Mouse (Mus musculus) stomach, embryonic 14.5 days (tissue): ENCODE results near the gene Lrch3. TPM values are rescaled to one million over a fixed set of nuclear protein-coding genes. Genes with fewer than 3 reads are reported as not detected.
A peak's percentile ranks its signal among the peaks of the same experiment; 100 is the strongest.
"Not testable (repeated sequence)": the region's sequence is repeated elsewhere in the genome, so short reads cannot be mapped to it uniquely, and the experiment has no call there.

Experiments used
- ATAC-seq: fragments of 200-750 bp; cut with Nextera tagmentation; 2 replicates; pipeline ENCODE4 v1.8.0; 2017; ENCODE audit warnings: low read depth, moderate TSS enrichment; ENCODE audit not compliant: insufficient number of reproducible peaks, insufficient read depth, low FRiP score
- H3K27ac ChIP-seq: fragments of 300-500 bp; sonication (generic); 2 replicates; pipeline ENCODE4 v1.5.1; 2014; ENCODE audit warnings: mild to moderate bottlenecking, low read length, moderate library complexity, mixed read lengths
- H3K27me3 ChIP-seq: fragments of 300-500 bp; sonication (generic); 2 replicates; pipeline ENCODE4 v1.6.1; 2014; ENCODE audit warnings: low read length, control low read depth, mixed read lengths; ENCODE audit not compliant: control insufficient read depth, insufficient read depth
- H3K36me3 ChIP-seq: fragments of 300-500 bp; sonication (generic); 2 replicates; pipeline ENCODE4 v1.6.1; 2014; ENCODE audit warnings: mild to moderate bottlenecking, control low read depth, low read length, moderate library complexity, mixed read lengths; ENCODE audit not compliant: control insufficient read depth, insufficient read depth
- H3K4me1 ChIP-seq: fragments of 300-500 bp; sonication (generic); 2 replicates; pipeline ENCODE4 v1.6.1; 2014; ENCODE audit warnings: low read length, control low read depth, mixed read lengths; ENCODE audit not compliant: control insufficient read depth, insufficient read depth
- H3K4me2 ChIP-seq: fragments of 300-500 bp; sonication (generic); replicated peaks from 2 replicates; pipeline ENCODE4 v1.6.1; 2014; ENCODE audit warnings: low read depth, low read length, control low read depth
- H3K4me3 ChIP-seq: fragments of 300-500 bp; sonication (generic); 2 replicates; pipeline ENCODE4 v1.5.1; 2014; ENCODE audit warnings: low read depth, low read length, control low read depth
- H3K9ac ChIP-seq: fragments of 300-500 bp; sonication (generic); replicated peaks from 2 replicates; pipeline ENCODE4 v1.6.1; 2014; ENCODE audit warnings: low read depth, mild to moderate bottlenecking, control low read depth, low read length, moderate library complexity, mixed read lengths
- H3K9me3 ChIP-seq: fragments of 300-500 bp; sonication (generic); 2 replicates; pipeline ENCODE4 v1.6.1; 2016; ENCODE audit warnings: low read depth, low read length, control low read depth; ENCODE audit not compliant: control insufficient read depth
- WGBS: fragments of 180-500 bp; shearing (Covaris S2); extraction: QIAGEN DNeasy Blood & Tissue Kit; methylation state at CpG from one replicate; pipeline ENCODE4 v1.1.7; 2014; 5-methylcytosine and 5-hydroxymethylcytosine counted together
- polyA plus RNA-seq: library from polyadenylated mRNA; unstranded; fragments of >200 nt; fragmentation: Nextera tagmentation; extraction: Ambion mirVana; gene quantifications from 2 replicates; pipeline ENCODE4 v1.2.1, GENCODE M21; 2014

Lrch3 gene
- polyA plus RNA-seq, result 31.1 and 34.1 TPM in 2 replicates

DNA sequence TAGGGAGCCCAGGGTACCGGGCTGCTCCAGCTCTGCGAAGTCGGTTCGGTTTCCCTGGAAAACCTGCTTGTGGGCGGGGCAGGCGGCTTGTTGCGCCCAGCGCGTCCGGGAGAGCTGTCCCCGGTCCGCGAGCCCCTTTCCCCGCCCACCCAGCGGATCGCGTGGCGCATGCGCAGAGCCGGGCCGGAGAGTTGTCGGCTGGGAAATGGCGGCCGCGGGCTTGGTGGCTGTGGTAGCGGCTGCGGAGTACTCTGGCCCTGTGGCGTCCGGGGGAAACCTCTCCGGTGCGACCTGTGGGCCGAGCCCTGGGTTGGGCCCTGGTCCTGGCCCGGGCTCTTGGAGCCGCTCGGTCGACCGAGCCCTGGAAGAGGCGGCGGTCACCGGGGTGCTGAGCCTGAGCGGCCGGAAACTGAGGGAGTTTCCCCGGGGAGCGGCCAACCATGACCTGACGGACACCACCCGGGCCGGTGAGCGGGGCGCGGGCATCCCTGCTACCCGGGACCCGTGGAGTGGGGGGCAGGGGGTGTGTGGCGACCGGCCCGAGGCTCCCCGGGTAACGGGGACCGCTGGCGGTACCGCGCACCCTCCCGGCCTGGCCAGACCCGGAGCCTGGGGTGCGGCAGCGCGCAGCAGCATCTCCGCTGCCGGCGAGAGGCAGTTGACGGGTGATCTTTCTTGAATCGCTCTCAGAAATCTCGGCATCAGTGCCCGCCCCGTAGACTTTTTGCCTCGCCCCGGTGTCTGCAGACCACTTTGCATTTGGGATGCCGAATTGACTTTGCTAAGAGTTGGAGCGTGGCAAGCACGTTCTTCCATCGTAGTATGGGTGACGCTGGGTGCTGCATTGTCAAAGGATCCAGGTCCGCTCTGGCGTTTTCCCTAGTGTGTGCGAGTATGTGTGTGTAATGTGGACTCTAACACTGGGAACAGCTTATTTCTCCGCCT is at the start of gene Lrch3:
Lrch3 (plus strand) TSS at position 164 of the 945 bp plus-strand sequence.
- Histone ChIP-seq H3K4me2 (peak within 1 kb of the TSS; percentile 69), H3K27me3 (no peaks in the 10 kb centered on the region), H3K4me3 (peak within 1 kb of the TSS; percentile 97), H3K36me3 (no peaks in the 10 kb centered on the region), H3K4me1 (0 out of 2 replicates have a peak, but pooled peaks cover 2% of the 10 kb centered on the region), H3K9me3 (no peaks in the 10 kb centered on the region), H3K9ac (peak within 1 kb of the TSS; percentile 87), H3K27ac (peak within 1 kb of the TSS; percentile 82)
- under 1% methylated on average over 85 of the region's 85 CpGs for WGBS
- ATAC-seq, result peak; percentile 92

DNA sequence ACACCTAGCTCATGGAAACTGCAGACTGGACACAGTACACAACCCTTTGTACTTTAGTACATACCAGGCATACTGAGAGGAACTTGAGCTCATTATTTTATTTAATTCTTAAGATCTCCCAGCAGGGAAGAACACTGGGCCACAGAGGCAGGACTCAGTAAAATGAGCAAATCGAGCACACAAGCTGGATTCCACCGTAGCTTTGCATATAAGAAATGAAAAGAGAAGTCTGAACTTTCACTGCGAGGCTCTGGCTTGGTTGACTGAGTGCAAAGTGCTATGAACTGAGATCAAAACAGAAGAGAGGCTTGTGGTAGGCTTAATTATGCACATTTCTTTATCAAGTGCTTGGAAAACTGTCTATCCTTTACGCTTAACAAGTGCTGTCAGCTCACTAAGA is 48.5 kb upstream of the Lrch3 start:
- ATAC-seq, result no peak
- Histone ChIP-seq H3K9ac (no peak overlapping the region), H3K36me3 (no peaks in the 10 kb centered on the region; the same call in 1 of the 2 replicates), H3K9me3 (no peaks in the 10 kb centered on the region), H3K27ac (no peak overlapping the region), H3K27me3 (no peaks in the 10 kb centered on the region), H3K4me2 (no peak overlapping the region), H3K4me3 (no peak overlapping the region), H3K4me1 (peaks cover 8% of the 10 kb centered on the region; the same call in 1 of the 2 replicates)
- WGBS, result 81% methylated on average over 4 of the region's 4 CpGs

DNA sequence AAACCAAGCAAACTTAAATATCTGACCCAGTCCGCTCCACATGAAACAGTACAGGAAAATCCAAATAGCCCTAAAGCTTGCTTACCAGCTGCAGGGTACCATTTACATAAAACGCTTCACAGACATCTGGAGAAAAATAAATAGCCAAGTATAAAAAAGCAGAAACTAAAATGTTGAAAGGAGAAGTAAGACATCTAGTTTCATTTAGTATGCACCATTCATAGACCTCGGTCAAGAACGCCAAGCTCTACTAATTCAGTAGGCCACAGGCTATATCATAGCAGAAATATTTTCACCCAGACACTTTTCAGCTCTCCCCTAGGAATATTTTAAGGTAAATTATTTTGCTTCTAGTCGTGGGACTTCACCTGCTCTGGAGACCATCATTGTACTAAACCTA is 47.2 kb upstream of the Lrch3 start:
- H3K4me3 ChIP-seq, result no peak overlapping the region
- peak overlapping the region; percentile 74 for H3K4me2 ChIP-seq

DNA sequence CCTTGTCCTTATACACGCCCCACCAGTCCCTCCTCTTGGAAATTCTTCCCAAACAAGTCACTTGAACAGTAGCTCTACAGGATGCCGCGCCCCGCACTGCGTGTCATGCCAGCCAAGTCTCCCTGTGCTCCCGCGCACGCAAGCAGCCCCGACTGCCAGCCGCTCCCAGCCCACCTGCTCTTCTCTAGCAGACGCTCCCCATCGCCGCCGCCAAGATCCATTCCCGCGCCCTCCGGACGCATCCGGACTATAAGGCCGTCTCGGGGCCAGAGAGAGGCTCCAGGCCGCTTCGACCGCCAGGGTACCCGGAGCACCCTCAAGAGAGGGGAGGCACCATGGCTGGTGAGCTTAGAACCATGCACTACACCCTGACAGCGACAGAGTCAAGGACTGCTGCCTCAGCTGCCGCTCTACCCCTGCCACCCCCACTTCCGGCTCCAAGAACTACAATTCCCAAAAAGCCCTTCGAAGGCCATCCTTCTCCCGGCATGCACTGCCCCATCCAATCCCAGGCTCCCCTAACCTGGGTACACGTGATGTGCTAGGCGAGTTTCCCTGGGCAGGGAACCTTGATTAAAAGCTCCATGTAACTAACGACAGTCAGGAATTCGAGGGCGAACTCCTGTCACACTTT is 45.9 kb upstream of the Lrch3 start:
- Histone ChIP-seq H3K4me1 (peaks cover 8% of the 10 kb centered on the region; the same call in 1 of the 2 replicates), H3K4me2 (peak overlapping the region; percentile 74), H3K4me3 (peak overlapping the region; percentile 58), H3K36me3 (no peaks in the 10 kb centered on the region; the same call in 1 of the 2 replicates), H3K9ac (peak overlapping the region; percentile 37), H3K27ac (no peak overlapping the region; the same call in 1 of the 2 replicates), H3K27me3 (no peaks in the 10 kb centered on the region), H3K9me3 (no peaks in the 10 kb centered on the region)
- peak; percentile 99 for ATAC-seq
- WGBS, result under 1% methylated on average over 35 of the region's 35 CpGs

More for the DNA sequence above, 47.2 kb upstream of the Lrch3 start:
- Histone ChIP-seq H3K27me3 (no peaks in the 10 kb centered on the region), H3K9ac (no peak overlapping the region), H3K36me3 (no peaks in the 10 kb centered on the region; the same call in 1 of the 2 replicates), H3K9me3 (no peaks in the 10 kb centered on the region), H3K27ac (no peak overlapping the region), H3K4me1 (peaks cover 8% of the 10 kb centered on the region; the same call in 1 of the 2 replicates)
- ATAC-seq, result no peak
- WGBS, result 84% methylated on average over 5 of the region's 5 CpGs

DNA sequence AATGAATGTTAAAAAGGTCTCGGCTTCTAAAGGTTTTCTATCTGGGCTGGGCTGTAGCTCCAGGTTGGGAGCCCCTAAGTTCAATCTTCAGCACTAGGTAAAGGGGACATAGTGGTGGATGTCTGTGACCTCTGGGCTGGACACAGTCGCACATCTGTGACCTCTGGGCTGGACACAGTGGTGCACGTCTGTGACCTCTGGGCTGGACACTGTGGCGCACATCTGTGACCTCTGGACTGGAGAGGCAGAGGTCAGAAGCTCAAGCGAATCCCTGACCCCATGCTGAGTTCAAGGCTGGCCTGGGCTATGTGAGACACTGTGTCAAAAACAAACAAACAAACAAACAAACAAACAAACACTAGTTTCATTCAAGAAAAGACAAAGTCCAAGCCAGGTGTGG is 43.7 kb upstream of the Lrch3 start:
- no peak for ATAC-seq
- no peak overlapping the region for H3K4me3 ChIP-seq
- H3K27me3 ChIP-seq, result no peaks in the 10 kb centered on the region
- no peaks in the 10 kb centered on the region for H3K9me3 ChIP-seq
- H3K27ac ChIP-seq, result no peak overlapping the region
- no peaks in the 10 kb centered on the region for H3K36me3 ChIP-seq
- H3K9ac ChIP-seq, result no peak overlapping the region
- peaks cover 8% of the 10 kb centered on the region; the same call in 1 of the 2 replicates for H3K4me1 ChIP-seq
- H3K4me2 ChIP-seq, result no peak overlapping the region
- 61% methylated on average over 5 of the region's 5 CpGs for WGBS

DNA sequence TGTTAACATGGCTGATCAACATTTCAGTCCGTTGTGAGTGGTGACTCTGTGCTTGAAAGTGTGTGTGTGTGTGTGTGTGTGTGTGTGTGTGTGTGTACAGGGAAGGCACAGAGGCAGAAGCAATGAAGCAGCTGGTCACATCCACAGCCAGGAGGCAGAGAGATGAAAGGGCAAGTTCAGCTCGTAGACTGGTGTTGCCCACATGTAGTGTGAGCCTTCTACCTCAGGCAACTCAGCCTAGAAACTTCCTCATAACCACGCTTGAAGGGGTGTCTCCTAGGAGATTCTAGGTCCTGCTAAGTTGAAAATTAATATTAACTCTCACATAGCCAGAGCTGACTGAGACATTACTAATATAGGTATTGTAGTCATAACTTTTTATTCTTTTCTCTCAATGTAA is 40.5 kb upstream of the Lrch3 start:
- no peak overlapping the region for H3K27ac ChIP-seq
- no peaks in the 10 kb centered on the region for H3K36me3 ChIP-seq
- ATAC-seq, result no peak
- H3K9ac ChIP-seq, result no peak overlapping the region
- WGBS, result 64% methylated on average over 3 of the region's 3 CpGs
- H3K9me3 ChIP-seq, result no peaks in the 10 kb centered on the region
- H3K4me3 ChIP-seq, result no peak overlapping the region
- H3K27me3 ChIP-seq, result no peaks in the 10 kb centered on the region
- H3K4me2 ChIP-seq, result no peak overlapping the region
- H3K4me1 ChIP-seq, result no peaks in the 10 kb centered on the region

DNA sequence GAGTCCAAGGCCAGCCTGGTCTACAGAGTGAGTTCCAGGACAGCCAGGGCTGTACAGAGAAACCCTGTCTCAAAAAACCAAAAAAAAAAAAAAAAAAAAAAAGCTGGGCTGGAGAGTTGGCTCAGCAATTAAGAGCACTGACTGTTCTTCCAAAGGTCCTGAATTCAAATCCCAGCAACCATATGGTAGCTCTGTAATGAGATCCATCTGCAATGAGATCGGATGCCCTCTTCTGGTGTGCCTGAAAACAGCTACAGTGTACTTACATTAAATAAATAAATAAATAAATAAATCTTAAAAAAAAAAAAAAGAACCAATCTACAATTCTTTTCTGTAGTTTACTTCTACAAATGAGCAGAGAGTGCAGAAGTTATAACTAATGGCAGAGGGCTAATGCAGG is 38.6 kb upstream of the Lrch3 start:
- H3K9me3 ChIP-seq, H3K4me3 ChIP-seq, H3K4me2 ChIP-seq, H3K27me3 ChIP-seq, H3K36me3 ChIP-seq, H3K27ac ChIP-seq, H3K9ac ChIP-seq, ATAC-seq: not testable (repeated sequence)
- H3K4me1 ChIP-seq, result peaks cover 11% of the 10 kb centered on the region
- 48% methylated on average over 1 of the region's 1 CpGs for WGBS

DNA sequence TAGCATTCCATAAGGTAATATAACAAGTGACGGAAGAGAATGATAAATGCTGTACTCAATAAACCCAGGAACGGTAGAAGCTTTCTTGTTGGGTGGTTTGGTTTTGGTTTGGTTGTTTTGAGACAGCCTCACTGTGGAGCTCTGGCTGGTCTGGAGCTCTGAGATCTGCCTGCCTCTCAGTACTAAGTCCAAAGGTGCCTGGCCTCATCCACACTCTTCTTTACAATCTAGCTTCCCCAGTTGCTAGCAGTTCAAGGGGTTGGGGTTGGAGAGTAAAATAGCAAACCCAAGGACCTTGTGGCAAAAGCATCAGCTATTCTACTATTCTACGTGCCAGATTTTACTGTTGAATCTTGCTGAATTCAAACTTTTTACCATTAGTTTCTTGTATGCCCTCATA is 38.1 kb upstream of the Lrch3 start:
- H3K4me2 ChIP-seq, result no peak overlapping the region
- ATAC-seq, result no peak
- WGBS, result 86% methylated on average over 3 of the region's 3 CpGs
- H3K9ac ChIP-seq, result no peak overlapping the region
- H3K27me3 ChIP-seq, result no peaks in the 10 kb centered on the region
- H3K36me3 ChIP-seq, result peaks cover 3% of the 10 kb centered on the region; the same call in 1 of the 2 replicates
- no peaks in the 10 kb centered on the region for H3K9me3 ChIP-seq
- H3K4me1 ChIP-seq, result peaks cover 11% of the 10 kb centered on the region
- no peak overlapping the region for H3K4me3 ChIP-seq
- H3K27ac ChIP-seq, result no peak overlapping the region
